8 mouse cellular contexts compared by ENCODE assay signal in the genomic region with DNA sequence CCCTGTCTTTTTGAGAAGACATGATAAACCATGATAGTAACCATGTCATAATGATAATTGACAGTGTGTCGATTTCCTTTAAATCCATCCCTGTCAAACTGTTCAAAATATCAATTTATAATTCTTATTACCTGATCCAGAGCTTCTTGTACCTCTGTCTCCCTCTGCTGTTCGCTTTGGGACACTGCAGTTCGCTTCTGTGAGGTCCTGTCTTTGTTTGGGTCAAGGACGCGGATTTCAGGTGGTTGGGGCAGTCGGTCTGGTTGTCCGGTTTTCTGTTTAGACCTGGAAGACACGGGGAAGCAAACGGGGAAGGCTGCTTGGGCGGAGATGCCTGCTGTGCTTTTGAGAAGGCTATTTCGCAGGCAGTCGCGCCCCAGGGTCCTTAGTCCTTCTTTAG. TPM values are rescaled to one million over a fixed set of nuclear protein-coding genes. Genes with fewer than 3 reads are reported as not detected.
A peak's percentile ranks its signal among the peaks of the same experiment; 100 is the strongest.
DNase-seq lines count a peak whose midpoint lies in the region; ATAC-seq lines count a peak whose summit lies in the region.

No protein-coding gene starts in this region.

- peak; percentile 51 for DNase-seq in cerebellum, adult 11 months
- peak; percentile 91 for DNase-seq in embryo, embryonic 10 days (ENCODE audit: low spot score)
- DNase-seq in heart, adult 11 months, result peak; percentile 95
- peak; percentile 52 for DNase-seq in kidney, adult 11 months
- DNase-seq in left cerebral cortex, postnatal 4 days, result peak; percentile 61
- DNase-seq in spleen, adult 12 weeks (ENCODE audit: low spot score), result peak; percentile 52

- peaks cover 84% of the 10 kb centered on the region for H3K27me3 ChIP-seq in midbrain, embryonic 12.5 days

- H3K4me3 ChIP-seq in midbrain, embryonic 12.5 days, result peak overlapping the region; percentile 43

- H3K9me3 ChIP-seq in midbrain, embryonic 12.5 days, result no peaks in the 10 kb centered on the region

- H3K4me1 ChIP-seq in midbrain, embryonic 12.5 days, result peaks cover 5% of the 10 kb centered on the region; the same call in 1 of the 2 replicates

- H3K4me2 ChIP-seq in midbrain, embryonic 12.5 days (replicated peaks), result peak overlapping the region; percentile 67

- intact Hi-C loops in left cerebral cortex, postnatal 4 days (cut with DNase I), result loop anchor here (5.0 kb wide), 1 partner anchor 153 kb away; no protein-coding TSS in a partner anchor

- no peak overlapping the region for H3K27ac ChIP-seq in midbrain, embryonic 12.5 days (replicated peaks)

- H3K36me3 ChIP-seq in midbrain, embryonic 12.5 days, result no peaks in the 10 kb centered on the region

- no peak for ATAC-seq in cerebellum, adult (ENCODE audit: insufficient number of reproducible peaks, low FRiP score, low TSS enrichment)
- no peak for ATAC-seq in midbrain, embryonic 12.5 days (ENCODE audit: low FRiP score, low read depth)

- under 1% methylated on average over 13 of the region's 13 CpGs for WGBS in midbrain, embryonic 12.5 days

- peak overlapping the region; percentile 59 for H3K9ac ChIP-seq in midbrain, embryonic 12.5 days (replicated peaks)

RNA-seq across cellular contexts. Expression of gene BC107364, which starts 11.5 kb away (rescaled TPM):
- not detected for total RNA-seq in left cerebral cortex, postnatal 4 days (2021)
- 0.26 TPM in 1 of 2 replicates, not detected in the other for polyA plus RNA-seq in midbrain, embryonic 12.5 days (2016; fragmentation: Nextera tagmentation; extraction: Ambion mirVana)
